Mouse (Mus musculus) megakaryocyte, embryonic 14.5 days (primary cell): Measurements from ENCODE around the gene Utrn.

Experiments used
- FLI1 ChIP-seq: IDR thresholded peaks from 2 replicates; pipeline ENCODE4 v1.6.1; 2012; ENCODE audit warnings: low read length, inconsistent platforms, mixed read lengths
- GATA1 ChIP-seq: IDR thresholded peaks from 3 replicates; pipeline ENCODE4 v1.6.1; 2012; ENCODE audit warnings: mixed read lengths, low read length, inconsistent platforms, borderline replicate concordance

DNA sequence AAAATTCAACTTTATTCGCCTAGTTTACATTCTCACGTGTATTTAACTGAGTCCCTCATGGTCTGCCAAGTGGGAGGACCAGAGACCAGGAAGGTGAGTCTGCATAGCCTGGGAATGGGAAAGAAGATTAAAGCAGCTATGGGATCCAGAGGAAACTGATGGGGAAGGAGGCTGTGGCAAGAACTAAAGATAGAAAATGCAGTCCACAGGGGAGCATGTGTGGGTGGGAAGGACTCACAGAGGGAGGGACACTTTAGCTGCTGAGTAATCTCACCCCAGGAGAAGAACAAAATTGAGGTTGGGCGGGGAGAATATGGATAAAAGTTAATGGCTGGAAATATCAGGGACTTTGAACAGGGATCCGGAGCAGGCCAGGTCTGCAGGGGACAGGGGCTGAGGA is 229.5 kb downstream of the Utrn start:
- TF ChIP-seq GATA1 (no peak), FLI1 (no peak)
